Mouse (Mus musculus) MEL (cell line): ENCODE results near the gene Rnf186. TPM values are rescaled to one million over a fixed set of nuclear protein-coding genes. Genes with fewer than 3 reads are reported as not detected.

Experiments used
- DNase-seq: peaks from one replicate; pipeline ENCODE4 v3.0.0; 2011; ENCODE audit warnings: low read depth, low spot score
- H3K27ac ChIP-seq: 2 replicates; pipeline ENCODE4 v1.5.1; 2012; ENCODE audit warnings: low read depth, mild to moderate bottlenecking, control low read depth, low read length, moderate library complexity; ENCODE audit not compliant: control insufficient read depth
- H3K27me3 ChIP-seq, 2 experiments: fragments of 150-350 bp in 1 of 2; sonication (generic) in 1 of 2; 2 replicates each; pipeline ENCODE4 v1.6.1; 2012; ENCODE audit warnings: low read length in 2 of 2, mild to moderate bottlenecking in 2 of 2, improper control_type of control experiment in 1 of 2, moderate library complexity in 1 of 2; ENCODE audit not compliant: insufficient read depth in 2 of 2, control insufficient read depth in 1 of 2
- H3K36me3 ChIP-seq, 2 experiments: 2 replicates each; pipeline ENCODE4 v1.6.1; 2012 to 2014; ENCODE audit warnings: low read length in 2 of 2, improper control_type of control experiment in 1 of 2, inconsistent platforms in 1 of 2, mild to moderate bottlenecking in 1 of 2; ENCODE audit not compliant: insufficient read depth in 2 of 2, control insufficient read depth in 1 of 2
- H3K4me1 ChIP-seq, 2 experiments: fragments of 150-350 bp in 1 of 2; sonication (generic) in 1 of 2; 2 replicates each; pipeline ENCODE4 v1.6.1; 2012; ENCODE audit warnings: low read length in 2 of 2, improper control_type of control experiment in 1 of 2, mild to moderate bottlenecking in 1 of 2; ENCODE audit not compliant: insufficient read depth in 2 of 2, control insufficient read depth in 1 of 2
- H3K4me3 ChIP-seq, 2 experiments: fragments of 150-350 bp in 1 of 2; sonication (generic) in 1 of 2; 2 replicates each; pipeline ENCODE4 v1.5.1; 2012; ENCODE audit warnings: low read depth in 2 of 2, low read length in 2 of 2, mild to moderate bottlenecking in 2 of 2, moderate library complexity in 2 of 2, control low read depth in 1 of 2, improper control_type of control experiment in 1 of 2; ENCODE audit not compliant: control insufficient read depth in 1 of 2, insufficient read depth in 1 of 2
- H3K79me2 ChIP-seq: 2 replicates; pipeline ENCODE4 v1.6.1; 2012; ENCODE audit warnings: mild to moderate bottlenecking, low read length, moderate library complexity; ENCODE audit not compliant: control insufficient read depth, poor library complexity, insufficient read depth
- H3K9ac ChIP-seq: 2 replicates; pipeline ENCODE4 v1.6.1; 2012; ENCODE audit warnings: low read depth, mild to moderate bottlenecking, control low read depth, low read length, moderate library complexity; ENCODE audit not compliant: control insufficient read depth, poor library complexity, severe bottlenecking
- H3K9me3 ChIP-seq: fragments of 150-350 bp; sonication (generic); replicated peaks from 2 replicates; pipeline ENCODE4 v1.6.1; 2012; ENCODE audit warnings: mild to moderate bottlenecking, low read length, improper control_type of control experiment, moderate library complexity; ENCODE audit not compliant: insufficient read depth
- CHD1 ChIP-seq: IDR thresholded peaks from 2 replicates; pipeline ENCODE4 v1.6.1; 2012; ENCODE audit warnings: low read depth, mild to moderate bottlenecking, inconsistent platforms, low read length, improper control_type of control experiment
- CTCF ChIP-seq, 3 experiments: IDR thresholded peaks in 2 of 3; conservative IDR thresholded peaks in 1 of 3; 2 replicates each; pipeline ENCODE4 v1.5.1; 2011 to 2012; ENCODE audit warnings: low read length in 3 of 3, low read depth in 2 of 3, mild to moderate bottlenecking in 2 of 3, improper control_type of control experiment in 1 of 3, inconsistent platforms in 1 of 3, mixed read lengths in 1 of 3, moderate library complexity in 1 of 3; ENCODE audit not compliant: control insufficient read depth in 1 of 3, insufficient read depth in 1 of 3, poor library complexity in 1 of 3, severe bottlenecking in 1 of 3
- ELF1 ChIP-seq: IDR thresholded peaks from 2 replicates; pipeline ENCODE4 v1.6.1; 2014; ENCODE audit warnings: low read depth, mild to moderate bottlenecking, inconsistent platforms, low read length, improper control_type of control experiment, moderate library complexity
- ETS1 ChIP-seq: IDR thresholded peaks from 2 replicates; pipeline ENCODE4 v1.6.1; 2012; ENCODE audit warnings: low read depth, mild to moderate bottlenecking, inconsistent platforms, low read length, improper control_type of control experiment, moderate library complexity
- GABPA ChIP-seq: IDR thresholded peaks from 2 replicates; pipeline ENCODE4 v1.6.1; 2012; ENCODE audit warnings: low read depth, mild to moderate bottlenecking, inconsistent platforms, low read length, improper control_type of control experiment, moderate library complexity
- JUND ChIP-seq: IDR thresholded peaks from 2 replicates; pipeline ENCODE4 v1.6.1; 2011; ENCODE audit warnings: low read depth, mild to moderate bottlenecking, improper control_type of control experiment, low read length
- MAX ChIP-seq: IDR thresholded peaks from 2 replicates; pipeline ENCODE4 v1.6.1; 2011; ENCODE audit warnings: low read length, improper control_type of control experiment
- MYB ChIP-seq: IDR thresholded peaks from 2 replicates; pipeline ENCODE4 v1.6.1; 2011; ENCODE audit warnings: mild to moderate bottlenecking, low read depth, low read length, improper control_type of control experiment
- NELFE ChIP-seq: IDR thresholded peaks from 2 replicates; pipeline ENCODE4 v1.6.1; 2011; ENCODE audit warnings: low read depth, low read length, improper control_type of control experiment
- POLR2AphosphoS2 ChIP-seq: IDR thresholded peaks from 2 replicates; pipeline ENCODE4 v1.6.1; 2011; ENCODE audit warnings: low read length, improper control_type of control experiment
- POLR2AphosphoS5 ChIP-seq: IDR thresholded peaks from 2 replicates; pipeline ENCODE4 v1.6.1; 2012; ENCODE audit warnings: low read depth, borderline replicate concordance, mild to moderate bottlenecking, inconsistent platforms, low read length, moderate library complexity, mixed read lengths
- RAD21 ChIP-seq: IDR thresholded peaks from 2 replicates; pipeline ENCODE4 v1.6.1; 2011; ENCODE audit warnings: mild to moderate bottlenecking, low read depth, low read length, improper control_type of control experiment
- RCOR1 ChIP-seq: IDR thresholded peaks from 2 replicates; pipeline ENCODE4 v1.6.1; 2012; ENCODE audit warnings: low read depth, mild to moderate bottlenecking, inconsistent platforms, low read length, improper control_type of control experiment
- SIN3A ChIP-seq: IDR thresholded peaks from 2 replicates; pipeline ENCODE4 v1.6.1; 2012; ENCODE audit warnings: low read length, improper control_type of control experiment, inconsistent platforms
- SMC3 ChIP-seq: IDR thresholded peaks from 2 replicates; pipeline ENCODE4 v1.6.1; 2011; ENCODE audit warnings: low read depth, low read length, improper control_type of control experiment
- TAL1 ChIP-seq: IDR thresholded peaks from 2 replicates; pipeline ENCODE4 v1.6.1; 2012; ENCODE audit warnings: mild to moderate bottlenecking, inconsistent platforms, low read length, moderate library complexity, mixed read lengths
- TCF12 ChIP-seq: IDR thresholded peaks from 2 replicates; pipeline ENCODE4 v1.6.1; 2014; ENCODE audit warnings: low read depth, mild to moderate bottlenecking, inconsistent platforms, low read length, improper control_type of control experiment, moderate library complexity
- UBTF ChIP-seq: IDR thresholded peaks from 2 replicates; pipeline ENCODE4 v1.6.1; 2012; ENCODE audit warnings: low read depth, mild to moderate bottlenecking, inconsistent platforms, low read length, improper control_type of control experiment, moderate library complexity, borderline replicate concordance; ENCODE audit not compliant: insufficient read depth
- ZC3H11A ChIP-seq: IDR thresholded peaks from 2 replicates; pipeline ENCODE4 v1.6.1; 2012; ENCODE audit warnings: low read depth, mild to moderate bottlenecking, inconsistent platforms, low read length, improper control_type of control experiment
- ZMIZ1 ChIP-seq: IDR thresholded peaks from 2 replicates; pipeline ENCODE4 v1.6.1; 2012; ENCODE audit warnings: low read depth, mild to moderate bottlenecking, inconsistent platforms, low read length, improper control_type of control experiment, moderate library complexity
- polyA plus RNA-seq, 2 experiments: library from polyadenylated mRNA; stranded (reverse) in 1 of 2; unstranded in 1 of 2; fragments of >175 nt in 1 of 2; fragments of >200 nt in 1 of 2; gene quantifications; 2 replicates each; pipeline versions ENCODE4 v1.2.1 to v1.2.4; 2012; ENCODE audit warnings: low replicate concordance in 2 of 2, low read depth in 1 of 2; ENCODE audit not compliant: insufficient read length in 2 of 2, insufficient read depth in 1 of 2, missing spikeins in 1 of 2
- total RNA-seq: library from RNA; depleted of rRNA; stranded (reverse); fragments of 300-350 nt; gene quantifications from 2 replicates; pipeline ENCODE4 v1.2.3, GENCODE M21; 2012

Gene Rnf186
- total and polyA plus RNA-seq, 3 experiments: 0.19 to 0.61 TPM; not detected in 1

DNA sequence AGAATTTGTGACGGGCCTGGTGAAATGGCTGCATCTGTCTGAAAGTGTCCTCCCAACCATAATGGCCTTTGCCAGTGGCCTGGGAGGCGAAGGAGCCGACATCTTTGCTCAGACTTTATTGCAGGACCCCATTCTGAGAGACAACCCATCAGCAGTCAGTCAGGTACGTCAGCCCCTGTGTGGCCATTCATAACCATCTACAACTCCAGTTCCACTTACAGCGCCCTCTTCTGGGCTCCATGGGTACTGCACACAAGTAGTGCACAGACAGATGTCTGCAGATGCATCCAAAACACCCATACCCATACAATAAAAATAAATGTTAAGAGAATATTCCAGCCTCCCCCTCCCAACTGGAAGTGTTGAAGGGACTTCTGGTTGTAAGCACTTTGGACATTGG is 29.5 kb downstream of the Rnf186 start:
- Histone ChIP-seq H3K4me3 (no peak overlapping the region), H3K4me1 (no peaks in the 10 kb centered on the region), H3K79me2 (no peaks in the 10 kb centered on the region), H3K36me3 (peaks cover 0 to 3% of the 10 kb centered on the region in 2 experiments; a peak in 2 of 4 replicates)
- TF ChIP-seq TAL1 (no peak), JUND (no peak), SIN3A (no peak), CTCF (IDR thresholded peaks at IDR 0.05 in 2 of 3, conservative IDR thresholded peaks at IDR 0.05 in 1 of 3; ENCODE audit: control insufficient read depth in 1 of 3, insufficient read depth in 1 of 3, low read depth in 2 of 3, low read length in 3 of 3, poor library complexity in 1 of 3, severe bottlenecking in 1 of 3) (peak; percentile 59 to 73 (median 61)), ZMIZ1 (no peak), MAX (no peak), ELF1 (no peak), TCF12 (no peak), CHD1 (no peak), UBTF (no peak), MYB (no peak), SMC3 (peak; percentile 37)
- TF ChIP-seq, all 39 proteins: peak for 2
- H3K27me3 ChIP-seq: no peaks in the 10 kb centered on the region
- DNase-seq: peak; percentile 34
- H3K9me3 ChIP-seq: no peaks in the 10 kb centered on the region
- H3K27ac ChIP-seq: no peak overlapping the region
- no peak overlapping the region for H3K9ac ChIP-seq

DNA sequence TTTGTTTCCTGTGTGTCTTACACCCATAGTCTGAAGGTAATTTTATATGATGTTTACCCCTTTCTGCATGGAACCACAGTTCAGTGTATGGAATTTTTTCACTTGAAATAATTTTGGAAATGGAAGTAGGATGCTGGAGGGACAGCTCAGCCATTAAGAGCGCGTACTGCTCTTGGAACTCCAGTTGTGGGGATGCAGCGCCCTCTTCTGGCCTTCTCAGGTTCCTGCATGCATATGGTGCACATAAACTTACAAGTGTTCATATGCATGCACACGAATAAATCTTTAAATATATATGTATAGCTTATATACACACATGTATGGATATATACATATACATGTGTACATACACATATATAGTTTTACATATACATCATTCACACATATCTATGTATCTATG is 30.2 kb downstream of the Rnf186 start:
- no peaks in the 10 kb centered on the region for H3K27me3 ChIP-seq
- H3K36me3 ChIP-seq: peaks cover 0 to 3% of the 10 kb centered on the region in 2 experiments; a peak in 2 of 4 replicates
- H3K4me1 ChIP-seq: no peaks in the 10 kb centered on the region
- no peak for TF ChIP-seq POLR2AphosphoS2
- TF ChIP-seq CTCF (IDR thresholded peaks at IDR 0.05 in 2 of 3, conservative IDR thresholded peaks at IDR 0.05 in 1 of 3; ENCODE audit: control insufficient read depth in 1 of 3, insufficient read depth in 1 of 3, low read depth in 2 of 3, low read length in 3 of 3, poor library complexity in 1 of 3, severe bottlenecking in 1 of 3): peak; percentile 47 to 51 (median 51)
- peak; percentile 40 for TF ChIP-seq RAD21
- no peak for TF ChIP-seq RCOR1
- 0 out of 2 replicates have a peak, but pooled peaks have one; percentile 8 for TF ChIP-seq ZC3H11A
- TF ChIP-seq SMC3: peak; percentile 20; the same call in 1 of the 2 replicates
- TF ChIP-seq POLR2AphosphoS5: no peak
- TF ChIP-seq GABPA: no peak
- TF ChIP-seq ETS1: no peak
- TF ChIP-seq NELFE: no peak
- H3K9ac ChIP-seq: no peak overlapping the region
- DNase-seq: peak; percentile 42
- no peak overlapping the region for H3K4me3 ChIP-seq
- no peaks in the 10 kb centered on the region for H3K9me3 ChIP-seq
- H3K27ac ChIP-seq: no peak overlapping the region
- H3K79me2 ChIP-seq: no peaks in the 10 kb centered on the region
